Mouse (Mus musculus): ENCODE data around the gene Slc15a1. TPM values are rescaled to one million over a fixed set of nuclear protein-coding genes. Genes with fewer than 3 reads are reported as not detected.
"Not testable (repeated sequence)": the region's sequence is repeated elsewhere in the genome, so short reads cannot be mapped to it uniquely, and the experiment has no call there.

Slc15a1 gene
- total and polyA plus RNA-seq, 3 experiments, result not detected

GRCm38 (mm10) chr14:121414635-121415241 is 90.3 kb downstream of the Slc15a1 start:
- Histone ChIP-seq H3K36me3 (ENCODE audit: control insufficient read depth, insufficient read depth, low read length) (no peaks in the 10 kb centered on the region), H3K79me2 (replicated peaks; ENCODE audit: control insufficient read depth, insufficient read depth, low read length) (no peaks in the 10 kb centered on the region), H3K4me3 (no peak overlapping the region), H3K27ac (no peak overlapping the region), H3K27me3 (ENCODE audit: control insufficient read depth, insufficient read depth, low read length) (no peaks in the 10 kb centered on the region), H3K9ac (ENCODE audit: low read depth, low read length) (no peak overlapping the region), H3K4me1 (ENCODE audit: control insufficient read depth, insufficient read depth, low read length) (no peaks in the 10 kb centered on the region)
- intact Hi-C loops (cut with DNase I), result no loop called here
- TF ChIP-seq CTCF (IDR thresholded peaks at IDR 0.05) (no peak), EP300 (IDR thresholded peaks at IDR 0.05; ENCODE audit: insufficient read depth, low read depth, low read length) (no peak)
- WGBS, result 57% methylated on average over 6 of the region's 6 CpGs
- no peak for DNase-seq

GRCm38 (mm10) chr14:121413726-121414125 is 91.3 kb downstream of the Slc15a1 start:
- H3K9ac ChIP-seq (ENCODE audit: low read depth, low read length); H3K79me2 ChIP-seq (replicated peaks; ENCODE audit: control insufficient read depth, insufficient read depth, low read length); DNase-seq; H3K27me3 ChIP-seq (ENCODE audit: control insufficient read depth, insufficient read depth, low read length); H3K4me1 ChIP-seq (ENCODE audit: control insufficient read depth, insufficient read depth, low read length); intact Hi-C loops (cut with DNase I); H3K4me3 ChIP-seq; H3K36me3 ChIP-seq (ENCODE audit: control insufficient read depth, insufficient read depth, low read length); H3K27ac ChIP-seq: not testable (repeated sequence)
- WGBS, result 100% methylated on average over 1 of the region's 1 CpGs

Other genes starting within 250 kb of the Slc15a1 start
- gene Stk24, start 125.2 kb downstream of the Slc15a1 start, total RNA-seq (2021), result 10 to 100 TPM; 70.2 to 75.6 TPM
- gene Stk24, start 125.2 kb downstream of the Slc15a1 start, polyA plus RNA-seq (2012; rRNA removed), result 21.4 and 38.8 TPM in 2 replicates

Data from heart, adult 2 months (tissue).